Mouse (Mus musculus): ENCODE data around the gene Clns1a. TPM values are rescaled to one million over a fixed set of nuclear protein-coding genes. Genes with fewer than 3 reads are reported as not detected.
A peak's percentile ranks its signal among the peaks of the same experiment; 100 is the strongest.

Gene Clns1a
- polyA plus RNA-seq, 1 experiment from 2014 or later: 179 TPM

GRCm38 (mm10) chr7:97747176-97747707, 50.8 kb downstream of the Clns1a start:
- Histone ChIP-seq H3K4me3 (ENCODE audit: low read depth, low read length) (no peak overlapping the region), H3K4me2 (replicated peaks; ENCODE audit: low read depth, low read length) (no peak overlapping the region), H3K27me3 (ENCODE audit: control insufficient read depth, insufficient read depth, low read length) (no peaks in the 10 kb centered on the region), H3K4me1 (ENCODE audit: control insufficient read depth, insufficient read depth, low read length) (no peaks in the 10 kb centered on the region), H3K27ac (ENCODE audit: low read length) (no peak overlapping the region), H3K9ac (replicated peaks; ENCODE audit: low read depth, low read length) (no peak overlapping the region), H3K9me3 (ENCODE audit: control insufficient read depth, low read depth, low read length) (no peaks in the 10 kb centered on the region), H3K36me3 (ENCODE audit: control insufficient read depth, insufficient read depth, low read length) (no peaks in the 10 kb centered on the region)
- ATAC-seq (ENCODE audit: insufficient number of reproducible peaks, insufficient read depth, low FRiP score, low read depth): no peak; the same call in 1 of the 2 replicates
- 69% methylated on average over 4 of the region's 4 CpGs for WGBS

DNA sequence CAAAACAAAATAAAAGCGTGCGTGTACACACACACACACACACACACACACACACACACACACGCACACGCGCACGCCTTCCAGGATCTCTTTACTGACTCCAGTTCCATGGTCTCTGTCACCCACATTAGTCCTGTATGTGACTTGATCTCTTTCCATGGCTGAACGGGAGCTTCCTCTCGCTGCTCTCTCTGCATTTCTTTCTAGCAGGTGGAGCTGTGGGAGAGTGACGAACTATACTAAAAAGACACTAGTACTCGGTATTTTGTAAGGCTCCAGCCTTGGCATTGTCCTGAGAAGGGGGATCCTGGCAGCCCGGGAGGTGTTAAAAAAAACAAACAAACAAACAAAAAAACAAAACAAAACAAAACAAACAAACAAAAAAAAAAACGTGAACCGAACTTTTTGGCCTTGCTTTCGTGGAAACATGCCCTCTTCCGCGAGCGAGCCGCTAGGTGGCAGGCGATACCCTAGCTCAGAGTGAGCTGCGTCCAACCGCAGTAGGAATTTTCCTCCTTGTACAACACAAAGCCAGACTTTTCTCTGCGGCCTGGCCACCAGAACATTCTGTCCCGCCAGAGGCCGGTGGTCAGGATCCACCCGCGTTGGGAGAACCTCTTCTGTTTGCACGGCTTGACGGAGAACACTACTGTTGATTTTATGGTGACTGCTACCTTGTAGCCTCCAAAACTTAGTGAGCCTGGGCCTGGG, 51.5 kb downstream of the Clns1a start:
- no peaks in the 10 kb centered on the region for H3K36me3 ChIP-seq (ENCODE audit: control insufficient read depth, insufficient read depth, low read length)
- peak; percentile 60 for ATAC-seq (ENCODE audit: insufficient number of reproducible peaks, insufficient read depth, low FRiP score, low read depth)
- H3K27ac ChIP-seq (ENCODE audit: low read length): no peak overlapping the region
- 26% methylated on average over 28 of the region's 28 CpGs for WGBS
- no peaks in the 10 kb centered on the region for H3K4me1 ChIP-seq (ENCODE audit: control insufficient read depth, insufficient read depth, low read length)
- no peaks in the 10 kb centered on the region for H3K27me3 ChIP-seq (ENCODE audit: control insufficient read depth, insufficient read depth, low read length)
- H3K9ac ChIP-seq (replicated peaks; ENCODE audit: low read depth, low read length): no peak overlapping the region
- H3K4me2 ChIP-seq (replicated peaks; ENCODE audit: low read depth, low read length): peak overlapping the region; percentile 33; the same call in 1 of the 2 replicates
- no peak overlapping the region for H3K4me3 ChIP-seq (ENCODE audit: low read depth, low read length)
- H3K9me3 ChIP-seq (ENCODE audit: control insufficient read depth, low read depth, low read length): no peaks in the 10 kb centered on the region

- no peak for ATAC-seq (ENCODE audit: insufficient number of reproducible peaks, insufficient read depth, low FRiP score, low read depth)
- Histone ChIP-seq H3K4me2 (replicated peaks; ENCODE audit: low read depth, low read length) (peak overlapping the region; percentile 33), H3K9me3 (ENCODE audit: control insufficient read depth, low read depth, low read length) (no peaks in the 10 kb centered on the region), H3K4me3 (ENCODE audit: low read depth, low read length) (no peak overlapping the region), H3K27ac (ENCODE audit: low read length) (no peak overlapping the region; the same call in 1 of the 2 replicates), H3K36me3 (ENCODE audit: control insufficient read depth, insufficient read depth, low read length) (no peaks in the 10 kb centered on the region), H3K4me1 (ENCODE audit: control insufficient read depth, insufficient read depth, low read length) (no peaks in the 10 kb centered on the region), H3K27me3 (ENCODE audit: control insufficient read depth, insufficient read depth, low read length) (no peaks in the 10 kb centered on the region), H3K9ac (replicated peaks; ENCODE audit: low read depth, low read length) (no peak overlapping the region)
- 66% methylated on average over 10 of the region's 10 CpGs for WGBS
Measured at GRCm38 (mm10) chr7:97748527-97749206, 52.2 kb downstream of the Clns1a start.

- no peaks in the 10 kb centered on the region for H3K4me1 ChIP-seq (ENCODE audit: control insufficient read depth, insufficient read depth, low read length)
- no peak overlapping the region for H3K4me3 ChIP-seq (ENCODE audit: low read depth, low read length)
- no peak overlapping the region; the same call in 1 of the 2 replicates for H3K27ac ChIP-seq (ENCODE audit: low read length)
- no peaks in the 10 kb centered on the region for H3K27me3 ChIP-seq (ENCODE audit: control insufficient read depth, insufficient read depth, low read length)
- no peaks in the 10 kb centered on the region for H3K9me3 ChIP-seq (ENCODE audit: control insufficient read depth, low read depth, low read length)
- peak; percentile 38 for ATAC-seq (ENCODE audit: insufficient number of reproducible peaks, insufficient read depth, low FRiP score, low read depth)
- H3K9ac ChIP-seq (replicated peaks; ENCODE audit: low read depth, low read length): no peak overlapping the region
- 37% methylated on average over 19 of the region's 19 CpGs for WGBS
- H3K4me2 ChIP-seq (replicated peaks; ENCODE audit: low read depth, low read length): peak overlapping the region; percentile 11
- no peaks in the 10 kb centered on the region for H3K36me3 ChIP-seq (ENCODE audit: control insufficient read depth, insufficient read depth, low read length)
Measured at GRCm38 (mm10) chr7:97749207-97750190, 53.1 kb downstream of the Clns1a start.

DNA sequence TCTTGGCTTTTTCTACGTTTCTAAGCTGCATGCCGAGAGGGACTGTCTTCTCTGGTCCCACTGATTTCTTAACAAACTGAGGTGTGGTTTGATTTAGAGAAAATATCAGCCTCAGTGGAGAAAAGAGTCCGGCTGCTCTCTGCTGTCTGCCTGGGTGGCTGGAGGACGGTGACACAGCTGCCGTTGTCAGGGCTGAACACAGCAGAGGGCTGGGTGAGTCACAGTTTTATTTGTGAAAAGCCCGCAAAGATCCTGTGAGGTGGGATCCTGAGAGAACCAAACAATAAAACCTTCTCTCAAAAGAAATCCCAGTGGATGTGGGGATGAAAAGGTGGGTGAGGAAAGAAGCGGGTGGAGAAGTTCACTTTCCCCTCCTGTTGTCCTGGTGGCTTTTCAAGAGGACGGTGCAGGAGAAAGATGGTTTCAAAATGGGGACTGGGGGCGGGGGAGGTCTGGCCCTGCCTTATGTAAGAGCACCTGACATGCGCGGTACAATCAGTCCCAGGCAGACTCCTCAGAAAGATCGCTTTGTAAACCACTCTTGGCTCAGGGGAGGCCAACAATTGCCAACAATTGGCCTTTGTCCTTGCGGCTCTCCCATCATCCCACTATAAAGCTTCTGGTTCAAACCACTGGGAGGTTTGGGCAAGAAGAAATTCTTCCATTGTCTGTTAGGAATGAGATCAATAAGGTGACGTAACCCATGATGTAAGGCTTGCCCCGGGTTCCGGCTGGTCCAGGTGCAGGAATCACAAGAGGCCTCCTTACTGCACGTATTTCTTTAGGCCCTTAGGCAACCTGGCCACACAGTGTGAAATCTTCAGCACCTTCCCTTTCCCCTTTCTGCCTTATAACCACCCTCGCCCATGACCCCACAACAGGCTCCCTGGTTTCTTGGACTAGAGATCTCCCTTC, 60.8 kb downstream of the Clns1a start:
- Histone ChIP-seq H3K4me1 (ENCODE audit: control insufficient read depth, insufficient read depth, low read length) (no peaks in the 10 kb centered on the region), H3K4me3 (ENCODE audit: low read depth, low read length) (no peak overlapping the region), H3K27me3 (ENCODE audit: control insufficient read depth, insufficient read depth, low read length) (no peaks in the 10 kb centered on the region), H3K9ac (replicated peaks; ENCODE audit: low read depth, low read length) (no peak overlapping the region), H3K9me3 (ENCODE audit: control insufficient read depth, low read depth, low read length) (no peaks in the 10 kb centered on the region), H3K36me3 (ENCODE audit: control insufficient read depth, insufficient read depth, low read length) (no peaks in the 10 kb centered on the region), H3K4me2 (replicated peaks; ENCODE audit: low read depth, low read length) (0 out of 2 replicates have a peak overlapping the region, but pooled peaks have one; percentile 14), H3K27ac (ENCODE audit: low read length) (no peak overlapping the region)
- ATAC-seq (ENCODE audit: insufficient number of reproducible peaks, insufficient read depth, low FRiP score, low read depth): 0 out of 2 replicates have a peak, but pooled peaks have one; percentile 23
- 58% methylated on average over 18 of the region's 18 CpGs for WGBS

GRCm38 (mm10) chr7:97764591-97764990, 68.2 kb downstream of the Clns1a start:
- Histone ChIP-seq H3K27ac (ENCODE audit: low read length) (no peak overlapping the region), H3K9ac (replicated peaks; ENCODE audit: low read depth, low read length) (no peak overlapping the region), H3K4me2 (replicated peaks; ENCODE audit: low read depth, low read length) (no peak overlapping the region), H3K9me3 (ENCODE audit: control insufficient read depth, low read depth, low read length) (no peaks in the 10 kb centered on the region), H3K27me3 (ENCODE audit: control insufficient read depth, insufficient read depth, low read length) (no peaks in the 10 kb centered on the region), H3K4me3 (ENCODE audit: low read depth, low read length) (no peak overlapping the region), H3K4me1 (ENCODE audit: control insufficient read depth, insufficient read depth, low read length) (no peaks in the 10 kb centered on the region), H3K36me3 (ENCODE audit: control insufficient read depth, insufficient read depth, low read length) (no peaks in the 10 kb centered on the region)
- ATAC-seq (ENCODE audit: insufficient number of reproducible peaks, insufficient read depth, low FRiP score, low read depth): no peak
- 77% methylated on average over 11 of the region's 11 CpGs for WGBS

- Histone ChIP-seq H3K27me3 (ENCODE audit: control insufficient read depth, insufficient read depth, low read length) (no peaks in the 10 kb centered on the region), H3K9ac (replicated peaks; ENCODE audit: low read depth, low read length) (no peak overlapping the region), H3K27ac (ENCODE audit: low read length) (no peak overlapping the region), H3K4me1 (ENCODE audit: control insufficient read depth, insufficient read depth, low read length) (no peaks in the 10 kb centered on the region), H3K4me2 (replicated peaks; ENCODE audit: low read depth, low read length) (no peak overlapping the region), H3K4me3 (ENCODE audit: low read depth, low read length) (no peak overlapping the region), H3K9me3 (ENCODE audit: control insufficient read depth, low read depth, low read length) (no peaks in the 10 kb centered on the region), H3K36me3 (ENCODE audit: control insufficient read depth, insufficient read depth, low read length) (no peaks in the 10 kb centered on the region)
- ATAC-seq (ENCODE audit: insufficient number of reproducible peaks, insufficient read depth, low FRiP score, low read depth): no peak
- 88% methylated on average over 21 of the region's 21 CpGs for WGBS
Measured at GRCm38 (mm10) chr7:97765181-97765962, 68.9 kb downstream of the Clns1a start.

Measured in stomach, embryonic 14.5 days (tissue).